Mouse (Mus musculus): ENCODE measurements around the gene Nedd9. TPM values are rescaled to one million over a fixed set of nuclear protein-coding genes. Genes with fewer than 3 reads are reported as not detected.

The Nedd9 gene
- polyA plus RNA-seq, 1 experiment from 2014 or later = 12.4 TPM

GRCm38 (mm10) chr13:41490282-41490681, 3.1 kb upstream of the Nedd9 start:
- no peak overlapping the region for H3K27ac ChIP-seq (replicated peaks)
- no peak overlapping the region for H3K4me3 ChIP-seq (replicated peaks)
- H3K27me3 ChIP-seq (replicated peaks) = no peaks in the 10 kb centered on the region
- H3K4me1 ChIP-seq = no peaks in the 10 kb centered on the region; the same call in 1 of the 2 replicates
- no peak overlapping the region for H3K9ac ChIP-seq (replicated peaks)
- 59% methylated on average over 8 of the region's 8 CpGs for WGBS
- no peak for ATAC-seq (ENCODE audit: low FRiP score)
- H3K36me3 ChIP-seq = no peaks in the 10 kb centered on the region
- no peak overlapping the region for H3K4me2 ChIP-seq
- no peaks in the 10 kb centered on the region for H3K9me3 ChIP-seq (replicated peaks)

DNA sequence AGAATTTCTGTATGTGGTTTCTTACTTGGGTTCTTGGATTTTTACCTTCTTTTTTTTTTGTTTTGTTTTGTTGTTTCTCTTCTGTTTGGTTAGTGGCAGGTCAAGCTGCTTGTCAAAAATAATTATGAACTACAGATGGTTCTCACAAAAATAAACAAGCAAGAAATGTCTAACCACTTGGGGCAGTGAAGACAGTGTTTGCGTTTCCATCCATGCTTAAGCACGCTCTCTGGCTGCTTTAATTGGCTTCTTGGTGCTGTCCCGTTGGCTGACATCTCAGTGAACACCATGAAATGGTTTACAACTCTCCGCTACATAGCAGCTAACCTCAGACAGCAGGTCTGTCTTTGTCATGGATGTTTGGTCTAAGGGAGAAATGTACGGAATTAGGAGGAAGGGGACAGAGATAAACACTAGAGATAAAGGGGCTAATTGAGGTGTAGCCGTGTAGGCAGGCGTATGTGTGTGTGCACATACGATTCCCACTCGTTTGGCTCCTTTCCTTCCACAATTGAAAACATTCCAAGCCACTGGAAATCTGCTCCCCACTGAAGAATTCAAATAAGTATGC, 2.6 kb upstream of the Nedd9 start:
- H3K36me3 ChIP-seq = no peaks in the 10 kb centered on the region
- no peaks in the 10 kb centered on the region for H3K9me3 ChIP-seq (replicated peaks)
- no peak overlapping the region for H3K4me2 ChIP-seq
- H3K4me1 ChIP-seq = no peaks in the 10 kb centered on the region; the same call in 1 of the 2 replicates
- H3K27ac ChIP-seq (replicated peaks) = no peak overlapping the region
- H3K9ac ChIP-seq (replicated peaks) = no peak overlapping the region
- H3K4me3 ChIP-seq (replicated peaks) = no peak overlapping the region
- ATAC-seq (ENCODE audit: low FRiP score) = no peak
- 53% methylated on average over 9 of the region's 9 CpGs for WGBS
- H3K27me3 ChIP-seq (replicated peaks) = no peaks in the 10 kb centered on the region

DNA sequence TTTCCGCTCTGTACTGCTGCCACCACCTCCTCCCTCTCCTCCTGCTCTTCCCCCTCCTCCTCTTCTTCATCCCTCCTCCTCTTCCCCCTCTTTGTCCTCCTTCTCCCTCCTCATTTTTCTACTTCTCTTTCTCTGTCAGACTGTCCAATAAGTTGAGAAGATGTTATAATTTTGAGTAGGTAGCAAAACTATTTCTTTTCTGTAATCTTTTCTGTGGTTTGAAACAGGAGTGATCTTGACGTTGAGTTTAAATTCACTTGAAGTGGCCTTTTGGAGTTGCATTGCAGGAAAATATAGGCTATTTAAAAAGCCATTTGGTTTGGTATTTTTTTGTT, 214 bp upstream of the Nedd9 start:
- WGBS = 93% methylated on average over 2 of the region's 2 CpGs
- Histone ChIP-seq H3K27me3 (replicated peaks) (no peaks in the 10 kb centered on the region), H3K4me1 (peaks cover 5% of the 10 kb centered on the region; the same call in 1 of the 2 replicates), H3K36me3 (no peaks in the 10 kb centered on the region), H3K27ac (replicated peaks) (no peak overlapping the region), H3K9ac (replicated peaks) (no peak overlapping the region), H3K4me3 (replicated peaks) (no peak overlapping the region), H3K9me3 (replicated peaks) (no peaks in the 10 kb centered on the region), H3K4me2 (no peak overlapping the region)
- ATAC-seq (ENCODE audit: low FRiP score) = no peak

- Histone ChIP-seq H3K27ac (replicated peaks) (no peak overlapping the region), H3K4me1 (0 out of 2 replicates have a peak, but pooled peaks cover 5% of the 10 kb centered on the region), H3K4me3 (replicated peaks) (no peak overlapping the region), H3K9ac (replicated peaks) (no peak overlapping the region), H3K9me3 (replicated peaks) (no peaks in the 10 kb centered on the region), H3K4me2 (no peak overlapping the region), H3K36me3 (no peaks in the 10 kb centered on the region), H3K27me3 (replicated peaks) (no peaks in the 10 kb centered on the region)
- WGBS = 88% methylated on average over 7 of the region's 7 CpGs
- ATAC-seq (ENCODE audit: low FRiP score) = no peak
Observed at GRCm38 (mm10) chr13:41483966-41484365, 3.2 kb downstream of the Nedd9 start.

DNA sequence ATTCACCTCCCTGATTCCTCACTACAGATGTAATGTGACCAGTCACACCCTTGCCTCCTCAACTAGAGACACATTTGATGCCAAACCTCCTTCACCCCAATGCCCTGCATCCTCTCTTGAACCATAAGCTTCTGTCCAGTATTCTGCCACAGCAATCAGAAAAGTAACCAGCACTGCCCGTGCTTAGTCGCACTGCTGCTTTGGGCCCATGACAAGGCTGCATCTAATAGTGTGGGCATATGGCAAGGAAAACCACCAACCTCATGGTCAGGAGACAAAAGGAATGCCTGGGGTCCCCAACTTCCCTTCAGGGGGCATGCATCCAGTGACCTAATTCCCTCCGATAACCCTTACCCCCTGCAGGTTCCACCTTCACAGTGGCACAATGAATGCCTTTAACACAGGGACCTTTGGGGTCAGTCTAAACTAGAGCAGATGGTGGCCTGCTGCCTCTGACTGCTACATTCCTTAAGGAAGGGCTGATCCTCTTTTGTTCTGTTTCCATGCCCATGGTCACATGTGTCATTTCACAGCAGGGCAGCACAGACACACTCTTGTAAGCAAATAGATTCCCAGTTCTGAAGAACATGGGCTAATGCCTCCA, 4.7 kb downstream of the Nedd9 start:
- H3K27ac ChIP-seq (replicated peaks) = no peak overlapping the region
- no peak overlapping the region for H3K4me2 ChIP-seq
- no peaks in the 10 kb centered on the region for H3K9me3 ChIP-seq (replicated peaks)
- ATAC-seq (ENCODE audit: low FRiP score) = no peak
- WGBS = 29% methylated on average over 3 of the region's 3 CpGs
- no peaks in the 10 kb centered on the region for H3K27me3 ChIP-seq (replicated peaks)
- no peaks in the 10 kb centered on the region for H3K36me3 ChIP-seq
- no peak overlapping the region for H3K9ac ChIP-seq (replicated peaks)
- H3K4me1 ChIP-seq = 0 out of 2 replicates have a peak, but pooled peaks cover 5% of the 10 kb centered on the region
- H3K4me3 ChIP-seq (replicated peaks) = no peak overlapping the region

GRCm38 (mm10) chr13:41479737-41480435, 7.3 kb downstream of the Nedd9 start:
- Histone ChIP-seq H3K27me3 (replicated peaks) (no peaks in the 10 kb centered on the region), H3K4me2 (no peak overlapping the region), H3K36me3 (no peaks in the 10 kb centered on the region), H3K9me3 (replicated peaks) (no peaks in the 10 kb centered on the region), H3K9ac (replicated peaks) (no peak overlapping the region), H3K4me3 (replicated peaks) (no peak overlapping the region), H3K27ac (replicated peaks) (no peak overlapping the region), H3K4me1 (0 out of 2 replicates have a peak, but pooled peaks cover 5% of the 10 kb centered on the region)
- 81% methylated on average over 11 of the region's 15 CpGs for WGBS
- no peak for ATAC-seq (ENCODE audit: low FRiP score)

DNA sequence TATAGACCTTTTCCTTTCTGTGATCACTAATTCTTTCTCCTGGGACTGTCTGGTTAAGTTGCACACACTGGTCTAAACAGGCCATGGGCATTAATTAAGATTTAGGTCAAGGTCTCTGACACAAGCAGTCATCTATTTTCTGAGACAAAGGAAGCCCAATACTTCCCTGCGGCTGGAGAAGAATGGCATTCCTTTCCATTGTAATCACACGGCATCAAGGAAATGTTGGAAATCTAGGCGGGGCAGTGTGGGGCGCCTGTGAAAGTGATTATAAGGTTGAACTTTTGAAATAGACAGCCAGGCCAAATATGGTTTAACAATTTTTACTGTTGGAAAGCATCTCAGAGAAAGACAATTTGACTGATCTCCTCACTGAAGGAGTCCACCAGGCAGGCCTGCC, 10.9 kb downstream of the Nedd9 start:
- H3K27me3 ChIP-seq (replicated peaks) = no peaks in the 10 kb centered on the region
- H3K27ac ChIP-seq (replicated peaks) = no peak overlapping the region
- no peak overlapping the region for H3K4me3 ChIP-seq (replicated peaks)
- H3K9me3 ChIP-seq (replicated peaks) = no peaks in the 10 kb centered on the region
- no peaks in the 10 kb centered on the region for H3K4me1 ChIP-seq
- WGBS = 25% methylated on average over 4 of the region's 4 CpGs
- H3K9ac ChIP-seq (replicated peaks) = no peak overlapping the region
- ATAC-seq (ENCODE audit: low FRiP score) = no peak
- no peaks in the 10 kb centered on the region for H3K36me3 ChIP-seq
- no peak overlapping the region for H3K4me2 ChIP-seq

- Histone ChIP-seq H3K9ac (replicated peaks) (no peak overlapping the region), H3K4me3 (replicated peaks) (no peak overlapping the region), H3K9me3 (replicated peaks) (no peaks in the 10 kb centered on the region), H3K36me3 (no peaks in the 10 kb centered on the region), H3K27me3 (replicated peaks) (no peaks in the 10 kb centered on the region), H3K27ac (replicated peaks) (no peak overlapping the region), H3K4me2 (no peak overlapping the region), H3K4me1 (no peaks in the 10 kb centered on the region)
- no peak for ATAC-seq (ENCODE audit: low FRiP score)
- 89% methylated on average over 5 of the region's 5 CpGs for WGBS
Observed at GRCm38 (mm10) chr13:41474365-41474764, 12.8 kb downstream of the Nedd9 start.

DNA sequence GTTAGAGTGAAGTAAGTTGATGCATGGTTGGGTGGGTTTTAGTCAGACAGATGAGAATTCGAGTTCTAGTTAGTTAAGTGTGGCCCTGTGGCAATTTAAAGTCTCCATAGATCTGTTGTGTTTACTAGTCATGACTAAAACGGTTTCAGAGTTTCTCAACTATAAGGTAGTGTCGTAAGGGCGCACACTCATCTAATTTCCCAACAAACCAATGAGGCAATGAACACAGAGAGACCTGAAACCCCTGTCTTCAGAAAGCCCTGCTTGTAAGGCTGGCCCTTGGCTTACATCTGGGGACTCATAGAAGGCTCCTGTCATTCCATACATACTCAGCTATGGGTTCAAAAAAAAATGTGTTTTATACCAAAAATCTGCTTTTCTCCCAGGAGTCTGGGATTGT, 13.7 kb downstream of the Nedd9 start:
- Histone ChIP-seq H3K4me3 (replicated peaks) (no peak overlapping the region), H3K4me1 (no peaks in the 10 kb centered on the region), H3K4me2 (no peak overlapping the region), H3K9me3 (replicated peaks) (no peaks in the 10 kb centered on the region), H3K9ac (replicated peaks) (no peak overlapping the region), H3K27me3 (replicated peaks) (no peaks in the 10 kb centered on the region), H3K27ac (replicated peaks) (no peak overlapping the region), H3K36me3 (no peaks in the 10 kb centered on the region)
- no peak for ATAC-seq (ENCODE audit: low FRiP score)
- WGBS = 85% methylated on average over 4 of the region's 4 CpGs

DNA sequence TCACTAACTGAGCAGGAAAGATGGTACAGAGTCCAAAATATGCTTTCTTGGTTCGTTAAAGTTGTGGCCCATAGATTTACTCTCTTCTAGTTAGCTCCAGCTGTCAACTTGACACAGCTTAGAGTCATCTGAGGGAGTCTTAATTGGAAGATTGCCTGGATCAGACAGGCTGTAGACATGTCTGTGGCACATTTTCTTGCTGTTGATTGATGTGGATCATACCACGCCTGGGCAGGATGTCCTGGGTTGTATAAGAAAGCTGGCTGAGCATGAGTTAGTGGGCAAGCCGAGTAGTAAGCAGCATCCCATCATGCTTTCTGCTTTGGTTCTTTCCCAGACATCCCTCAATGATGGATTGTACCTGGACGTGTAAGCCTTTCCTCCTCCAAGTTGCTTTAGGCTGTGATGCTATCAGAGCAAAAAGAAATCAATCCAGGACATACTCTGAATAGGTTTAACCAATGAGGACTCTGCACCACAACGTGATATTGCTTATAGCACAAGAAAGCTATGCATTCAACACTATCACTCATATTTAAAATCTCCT, 14.2 kb downstream of the Nedd9 start:
- no peak overlapping the region for H3K4me2 ChIP-seq
- no peaks in the 10 kb centered on the region for H3K36me3 ChIP-seq
- 87% methylated on average over 5 of the region's 5 CpGs for WGBS
- H3K9ac ChIP-seq (replicated peaks) = no peak overlapping the region
- no peak for ATAC-seq (ENCODE audit: low FRiP score)
- H3K9me3 ChIP-seq (replicated peaks) = no peaks in the 10 kb centered on the region
- H3K27me3 ChIP-seq (replicated peaks) = no peaks in the 10 kb centered on the region
- no peak overlapping the region for H3K27ac ChIP-seq (replicated peaks)
- H3K4me1 ChIP-seq = no peaks in the 10 kb centered on the region
- H3K4me3 ChIP-seq (replicated peaks) = no peak overlapping the region

DNA sequence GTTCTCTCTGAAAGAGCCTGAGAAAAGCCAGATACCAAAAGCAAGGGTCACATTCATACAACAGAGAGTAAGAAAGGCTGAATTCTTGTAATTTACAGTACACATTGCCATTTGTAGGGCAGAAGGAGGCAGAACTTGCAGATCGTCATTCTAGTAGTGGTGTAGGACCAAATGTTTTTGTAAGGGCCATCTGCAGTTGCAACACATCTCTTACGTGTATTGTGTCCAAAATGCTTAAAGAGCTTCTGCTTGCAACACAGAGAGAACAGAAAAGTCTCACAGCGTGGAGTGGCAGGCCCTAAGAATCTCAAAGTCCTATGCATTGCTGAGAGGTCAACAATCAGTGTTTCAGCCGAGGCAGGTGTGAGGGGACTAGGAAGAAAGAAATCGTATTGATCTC, 18.9 kb downstream of the Nedd9 start:
- WGBS = 82% methylated on average over 5 of the region's 5 CpGs
- Histone ChIP-seq H3K27ac (replicated peaks) (no peak overlapping the region), H3K36me3 (no peaks in the 10 kb centered on the region), H3K27me3 (replicated peaks) (no peaks in the 10 kb centered on the region), H3K4me1 (no peaks in the 10 kb centered on the region), H3K4me2 (no peak overlapping the region), H3K9me3 (replicated peaks) (no peaks in the 10 kb centered on the region), H3K9ac (replicated peaks) (no peak overlapping the region), H3K4me3 (replicated peaks) (no peak overlapping the region)
- no peak for ATAC-seq (ENCODE audit: low FRiP score)

- no peaks in the 10 kb centered on the region for H3K4me1 ChIP-seq
- no peak for ATAC-seq (ENCODE audit: low FRiP score)
- 86% methylated on average over 2 of the region's 2 CpGs for WGBS
- H3K36me3 ChIP-seq = no peaks in the 10 kb centered on the region
- H3K4me2 ChIP-seq = no peak overlapping the region
- no peak overlapping the region for H3K27ac ChIP-seq (replicated peaks)
- H3K9ac ChIP-seq (replicated peaks) = no peak overlapping the region
- no peak overlapping the region for H3K4me3 ChIP-seq (replicated peaks)
- H3K27me3 ChIP-seq (replicated peaks) = no peaks in the 10 kb centered on the region
- H3K9me3 ChIP-seq (replicated peaks) = no peaks in the 10 kb centered on the region
Observed at GRCm38 (mm10) chr13:41467036-41467435, 20.1 kb downstream of the Nedd9 start.

All from neural tube, embryonic 15.5 days (tissue).